Mouse (Mus musculus) ovary, postnatal 36 days (tissue): ENCODE results near the gene Atp6v1b1.
"Not testable (repeated sequence)": the region's sequence is repeated elsewhere in the genome, so short reads cannot be mapped to it uniquely, and the experiment has no call there.

Experiments used
- DNase-seq: peaks from one replicate; pipeline ENCODE4 v3.0.0; 2022; ENCODE audit warnings: low spot score, mixed read lengths

The Atp6v1b1 gene

DNA sequence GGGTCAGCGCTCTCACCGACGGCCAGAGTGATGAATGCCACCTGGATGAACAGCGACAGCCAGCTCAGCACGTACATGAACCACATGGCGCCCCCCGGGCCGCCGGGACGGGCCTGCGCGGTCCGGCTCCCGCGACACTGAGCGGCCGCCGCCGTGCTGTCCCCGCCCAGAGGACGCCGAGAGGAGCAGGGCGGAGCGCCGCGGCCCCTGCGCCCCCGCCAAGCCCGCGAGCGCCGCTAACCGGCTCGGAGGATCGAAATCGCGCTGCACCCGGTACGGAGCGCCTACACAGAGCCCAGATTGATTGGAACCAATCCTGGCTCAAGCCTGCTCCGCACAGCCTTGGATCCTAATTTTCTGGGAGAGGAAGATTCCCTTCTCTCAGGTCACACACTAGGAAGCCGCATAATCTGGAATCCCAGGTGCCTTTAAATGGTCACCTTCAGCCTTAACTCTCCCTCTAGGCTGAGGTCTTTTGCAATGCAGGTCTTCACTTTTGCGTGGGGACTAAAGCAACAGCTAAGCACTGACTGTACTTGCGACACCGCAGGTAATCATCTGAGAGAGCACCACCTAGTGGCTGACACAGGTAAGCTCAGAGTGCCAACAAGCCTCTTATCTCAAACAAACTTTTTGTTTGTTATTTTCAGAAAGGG is 33.0 kb downstream of the Atp6v1b1 start, which contains the start of gene Tex261:
Gene Tex261 (minus strand): TSS at position 176 of the 656 bp plus-strand sequence.
- peak; percentile 93 for DNase-seq

GRCm38 (mm10) chr6:83778306-83778705 is 35.5 kb downstream of the Atp6v1b1 start:
- no peak for DNase-seq

- DNase-seq = peak; percentile 53
Measured at GRCm38 (mm10) chr6:83779026-83779425, 36.2 kb downstream of the Atp6v1b1 start.

- no peak for DNase-seq
Measured at GRCm38 (mm10) chr6:83786426-83786825, 43.6 kb downstream of the Atp6v1b1 start.

DNA sequence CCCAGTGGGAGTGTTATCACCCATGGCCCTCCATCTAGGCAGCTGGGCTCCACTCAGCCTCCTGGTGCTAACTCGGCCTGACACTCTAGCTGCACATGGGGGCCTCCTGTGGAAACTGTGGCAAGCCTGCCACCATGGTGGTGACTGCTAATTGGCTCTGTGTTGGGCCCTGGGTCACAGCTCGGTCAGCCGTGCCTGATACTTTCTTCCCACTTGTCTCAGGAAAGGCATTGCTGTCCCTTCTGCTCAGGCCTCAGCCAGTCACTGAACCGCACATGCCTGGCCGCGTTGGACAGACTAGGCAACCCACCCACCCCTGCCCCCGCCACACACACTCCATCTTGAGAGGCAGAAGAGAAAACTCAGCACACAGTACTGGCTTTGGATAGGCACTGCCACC is 45.8 kb downstream of the Atp6v1b1 start:
- no peak for DNase-seq

DNA sequence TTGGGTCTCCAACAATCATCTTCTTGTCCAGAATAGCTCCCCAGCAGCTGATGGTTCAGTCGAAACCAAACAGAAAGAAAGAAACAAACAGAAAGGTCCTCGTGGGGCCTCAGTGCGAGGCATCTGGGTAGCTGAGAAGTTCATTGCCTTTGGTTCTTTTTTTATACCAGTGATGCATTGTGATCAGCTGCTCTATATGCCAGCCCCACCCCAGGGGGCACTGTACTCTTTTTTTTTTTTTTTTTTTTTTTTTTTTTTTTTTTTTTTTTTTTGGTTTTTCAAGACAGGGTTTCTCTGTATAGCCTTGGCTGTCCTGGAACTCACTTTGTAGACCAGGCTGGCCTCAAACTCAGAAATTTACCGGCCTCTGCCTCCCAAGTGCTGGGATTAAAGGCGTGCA is 47.7 kb downstream of the Atp6v1b1 start:
- DNase-seq = not testable (repeated sequence)

GRCm38 (mm10) chr6:83791251-83791890 is 48.6 kb downstream of the Atp6v1b1 start:
- no peak for DNase-seq

DNA sequence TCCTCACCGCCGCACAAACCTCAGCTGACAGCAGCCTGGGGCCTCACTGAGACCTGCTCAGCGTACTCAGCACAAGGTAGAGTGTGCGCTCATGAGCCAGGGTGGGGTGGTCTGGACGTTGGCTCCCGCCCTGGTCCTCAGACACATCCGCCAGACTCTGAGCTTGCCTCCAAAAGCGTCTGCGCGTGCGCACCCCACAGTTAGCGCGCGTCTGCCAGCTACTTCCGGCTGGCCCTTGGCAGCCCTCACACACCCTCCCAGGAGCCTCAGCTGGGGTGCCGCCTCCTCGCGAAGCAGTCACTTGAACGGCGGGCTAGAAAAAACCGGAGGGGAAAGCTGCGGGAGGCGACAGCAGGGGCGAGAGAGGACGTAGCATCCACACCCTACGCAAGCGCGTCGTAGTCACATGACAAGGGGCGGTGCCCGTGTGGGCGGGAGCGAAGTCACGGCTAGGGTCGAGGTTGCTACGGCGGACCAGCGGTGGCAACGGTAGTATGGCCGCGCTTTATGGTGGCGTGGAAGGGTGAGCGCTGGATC is 52.0 kb downstream of the Atp6v1b1 start, which contains the start of gene Nagk:
Gene Nagk (plus strand): TSS at position 223 of the 537 bp plus-strand sequence.
- DNase-seq = peak; percentile 92

DNA sequence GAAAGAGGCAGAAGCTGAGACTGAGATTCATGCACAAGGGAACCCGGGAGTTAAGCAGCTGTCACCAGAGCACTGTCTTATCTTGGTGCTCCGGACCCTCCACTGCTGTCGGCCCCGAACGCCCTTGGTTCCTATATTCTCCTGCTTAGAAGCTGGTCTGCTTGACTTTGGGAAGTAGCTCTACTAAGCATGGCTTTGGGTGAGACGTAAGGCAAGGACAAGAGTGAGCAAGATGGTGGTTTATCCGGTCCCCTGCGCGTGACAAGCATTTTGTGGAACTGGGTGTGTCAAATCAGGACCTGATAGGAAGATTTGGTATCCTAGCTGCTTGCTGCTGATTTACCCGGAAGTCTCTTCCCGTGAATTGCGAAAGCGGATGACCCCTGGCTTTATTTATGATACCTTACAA is 52.7 kb downstream of the Atp6v1b1 start:
- DNase-seq = no peak

GRCm38 (mm10) chr6:83796686-83797085 is 53.9 kb downstream of the Atp6v1b1 start:
- no peak for DNase-seq

DNA sequence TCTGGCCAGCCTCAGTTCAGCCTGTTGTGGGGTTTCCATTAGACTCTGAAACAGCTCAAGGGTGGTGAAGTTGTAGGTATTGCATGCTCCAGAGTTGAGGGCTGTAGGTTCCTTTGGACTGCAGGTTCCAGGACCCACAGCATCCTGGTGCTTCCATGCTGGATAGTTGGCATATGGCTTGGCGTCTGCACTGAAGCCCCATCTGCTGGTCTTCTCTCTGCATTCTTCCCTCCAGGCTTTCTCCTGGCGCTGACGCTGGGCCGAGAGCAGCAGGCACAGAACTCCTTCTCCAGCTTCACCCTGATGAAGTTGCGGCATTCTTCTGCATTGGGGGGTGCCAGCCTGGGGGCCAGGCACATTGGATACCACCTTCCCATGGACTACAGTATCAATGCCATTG is 59.2 kb downstream of the Atp6v1b1 start:
- DNase-seq = no peak

- no peak for DNase-seq
Measured at GRCm38 (mm10) chr6:83802846-83803245, 60.1 kb downstream of the Atp6v1b1 start.
